Mouse (Mus musculus) olfactory bulb, adult 2 months (tissue): ENCODE measurements at regions not wholly inside any gene's neighbourhood (a gene's known extent, or its start where the extent isn't known, plus 50 kb on each side); places are given as distances from the start of the nearest gene placed in this dataset.

Source experiments
- H3K27ac ChIP-seq: fragments of 200-500 bp; 2 replicates; pipeline ENCODE4 v1.5.1; 2012; ENCODE audit warnings: low read depth, low read length; ENCODE audit not compliant: insufficient read depth
- H3K4me1 ChIP-seq: fragments of 200-500 bp; 2 replicates; pipeline ENCODE4 v1.6.1; 2012; ENCODE audit warnings: low read length; ENCODE audit not compliant: control insufficient read depth, insufficient read depth
- H3K4me3 ChIP-seq: fragments of 200-500 bp; 2 replicates; pipeline ENCODE4 v1.5.1; 2012; ENCODE audit warnings: mild to moderate bottlenecking, low read depth, low read length, moderate library complexity; ENCODE audit not compliant: insufficient read depth
- CTCF ChIP-seq: fragments of 200-500 bp; IDR thresholded peaks from 2 replicates; pipeline ENCODE4 v1.5.1; 2012; ENCODE audit warnings: low read depth, mild to moderate bottlenecking, low read length, moderate library complexity; ENCODE audit not compliant: insufficient read depth
- POLR2A ChIP-seq: fragments of 200-500 bp; IDR thresholded peaks from 2 replicates; pipeline ENCODE4 v1.6.1; 2012; ENCODE audit warnings: mild to moderate bottlenecking, low read depth, low read length, moderate library complexity; ENCODE audit not compliant: insufficient read depth
- WGBS: fragments of 180-500 bp; shearing (Covaris S2); methylation state at CpG from one replicate; pipeline ENCODE4 v1.1.7; 2018; 5-methylcytosine and 5-hydroxymethylcytosine counted together

- Histone ChIP-seq H3K4me1 (no peaks in the 10 kb centered on the region), H3K4me3 (no peak overlapping the region), H3K27ac (no peak overlapping the region)
- WGBS = 56% methylated on average over 15 of the region's 15 CpGs
- TF ChIP-seq CTCF = no peak
- TF ChIP-seq POLR2A = no peak
Observed at GRCm38 (mm10) chr3:132017485-132018261, 67.4 kb upstream of the Dkk2 start.

- Histone ChIP-seq H3K4me3 (no peak overlapping the region), H3K27ac (no peak overlapping the region), H3K4me1 (no peaks in the 10 kb centered on the region)
- TF ChIP-seq POLR2A (no peak), CTCF (no peak)
- WGBS = 47% methylated on average over 2 of the region's 2 CpGs
Observed at GRCm38 (mm10) chr3:132018505-132018904, 66.6 kb upstream of the Dkk2 start.

- H3K27ac ChIP-seq = no peak overlapping the region
- H3K4me1 ChIP-seq = no peaks in the 10 kb centered on the region
- 93% methylated on average over 4 of the region's 4 CpGs for WGBS
- H3K4me3 ChIP-seq = no peak overlapping the region
- TF ChIP-seq CTCF (no peak), POLR2A (no peak)
Observed at GRCm38 (mm10) chr3:132022032-132022431, 63.1 kb upstream of the Dkk2 start.

GRCm38 (mm10) chr3:132023342-132023741 is 61.8 kb upstream of the Dkk2 start:
- WGBS = 74% methylated on average over 6 of the region's 6 CpGs

GRCm38 (mm10) chr3:132029112-132029511 is 56.0 kb upstream of the Dkk2 start:
- H3K27ac ChIP-seq = no peak overlapping the region
- H3K4me1 ChIP-seq = no peaks in the 10 kb centered on the region
- WGBS = 93% methylated on average over 3 of the region's 3 CpGs
- no peak overlapping the region for H3K4me3 ChIP-seq
- TF ChIP-seq CTCF (no peak), POLR2A (no peak)

More at GRCm38 (mm10) chr3:132023342-132023741, 61.8 kb upstream of the Dkk2 start:
- TF ChIP-seq CTCF (no peak), POLR2A (no peak)
- Histone ChIP-seq H3K27ac (no peak overlapping the region), H3K4me1 (no peaks in the 10 kb centered on the region), H3K4me3 (no peak overlapping the region)

GRCm38 (mm10) chr3:132033078-132033713 is 51.9 kb upstream of the Dkk2 start:
- Histone ChIP-seq H3K4me3 (no peak overlapping the region), H3K4me1 (no peaks in the 10 kb centered on the region), H3K27ac (no peak overlapping the region)
- 25% methylated on average over 5 of the region's 5 CpGs for WGBS
- TF ChIP-seq CTCF (no peak), POLR2A (no peak)

GRCm38 (mm10) chr3:132035176-132035575 is 49.9 kb upstream of the Dkk2 start:
- Histone ChIP-seq H3K4me3 (no peak overlapping the region), H3K4me1 (no peaks in the 10 kb centered on the region), H3K27ac (no peak overlapping the region)
- TF ChIP-seq CTCF (no peak), POLR2A (no peak)
- WGBS = 81% methylated on average over 2 of the region's 2 CpGs
